Mouse (Mus musculus): ENCODE measurements around the gene Dstn. TPM values are rescaled to one million over a fixed set of nuclear protein-coding genes. Genes with fewer than 3 reads are reported as not detected.

Dstn gene
- total RNA-seq, 4 experiments from 2014 or later = 129 to 151 (median 143) TPM

Other genes starting within 250 kb of the Dstn start
- under 1 TPM in 3 of 4 experiments, not detected in 1; 0.16 to 0.47 (median 0.17) TPM for gene Bfsp1, start 52.1 kb upstream of the Dstn start, total RNA-seq (2022)
- gene Rrbp1, start 95.9 kb downstream of the Dstn start, total RNA-seq (2022) = 100 to 1,000 TPM; 109 to 128 (median 115) TPM
- not detected for gene Banf2, start 117.7 kb downstream of the Dstn start, total RNA-seq (2022)